ENCODE assay signal across 15 mouse cellular contexts in genomic region chr16:85977102-85977501, GRCm38 (mm10).
DNase-seq lines count a peak whose midpoint lies in the region; ATAC-seq and TF ChIP-seq lines count a peak whose summit lies in the region.
"Had no signal": no experiment of that assay in that cellular context is flagged by ENCODE, and none has a peak within 500 bp of the region (broad histone marks: within the 10 kb centered on the region; RNA-seq: fewer than 3 reads in every experiment).

No protein-coding gene starts in this region.

- ATAC-seq in heart, embryonic 12.5 days (ENCODE audit: insufficient number of reproducible peaks, low FRiP score) = no peak
- no peak for ATAC-seq in liver, postnatal 0 days
- ATAC-seq: intestine, embryonic 15.5 days; lung, postnatal 0 days had no signal

- H3K9ac ChIP-seq in heart, embryonic 12.5 days = no peak overlapping the region
- H3K9ac ChIP-seq in liver, postnatal 0 days (replicated peaks) = no peak overlapping the region
- H3K9ac ChIP-seq: intestine, embryonic 15.5 days; stomach, embryonic 15.5 days had no signal

- no peak for TF ChIP-seq POLR2A in cerebellum, adult 2 months (IDR thresholded peaks at IDR 0.05; ENCODE audit: borderline replicate concordance, insufficient read depth, low read length)

- H3K27ac ChIP-seq in heart, embryonic 12.5 days (ENCODE audit: poor library complexity, severe bottlenecking) = no peak overlapping the region
- no peak overlapping the region for H3K27ac ChIP-seq in liver, postnatal 0 days (ENCODE audit: low read depth)
- no peak overlapping the region for H3K27ac ChIP-seq in cerebellum, adult 2 months (ENCODE audit: insufficient read depth, low read length)
- H3K27ac ChIP-seq: intestine, embryonic 15.5 days; kidney, postnatal 0 days; stomach, embryonic 15.5 days had no signal

- TF ChIP-seq EP300 in liver, postnatal 0 days (IDR thresholded peaks at IDR 0.05; ENCODE audit: low read depth) = no peak

- no peak overlapping the region for H3K4me2 ChIP-seq in heart, embryonic 12.5 days
- no peak overlapping the region for H3K4me2 ChIP-seq in liver, postnatal 0 days (ENCODE audit: low read depth, low read length)
- H3K4me2 ChIP-seq: intestine, embryonic 15.5 days; liver, embryonic 11.5 days; stomach, embryonic 15.5 days had no signal

- no peaks in the 10 kb centered on the region for H3K4me1 ChIP-seq in heart, embryonic 12.5 days (replicated peaks)
- no peaks in the 10 kb centered on the region for H3K4me1 ChIP-seq in liver, postnatal 0 days (ENCODE audit: insufficient read depth)
- H3K4me1 ChIP-seq in cerebellum, adult 2 months (ENCODE audit: control insufficient read depth, insufficient read depth, low read length) = no peaks in the 10 kb centered on the region
- H3K4me1 ChIP-seq: intestine, embryonic 15.5 days; stomach, embryonic 15.5 days had no signal

- DNase-seq in cerebellum, postnatal 10 days = peak; percentile 73 to 74
- no peak for DNase-seq in cerebellum, postnatal 36 days
- DNase-seq in heart, adult 8-10 months (ENCODE audit: low spot score) = peak; percentile 31
- peak; percentile 65 for DNase-seq in retina, postnatal 1 day
- no peak for DNase-seq in retina, embryonic 14.5 days (ENCODE audit: low spot score)
- no peak for DNase-seq in liver, postnatal 0 days
- no peak for DNase-seq in cerebellum, adult 2 months
- DNase-seq: cerebellum, adult 11 months; thymus, postnatal 36 days had no signal

- TF ChIP-seq CTCF in liver, postnatal 0 days (IDR thresholded peaks at IDR 0.05; ENCODE audit: low read depth) = no peak
- no peak for TF ChIP-seq CTCF in cerebellum, adult 2 months (IDR thresholded peaks at IDR 0.05; ENCODE audit: borderline replicate concordance, insufficient read depth, low read depth, low read length)

- no peak overlapping the region for H3K4me3 ChIP-seq in heart, embryonic 12.5 days
- no peak overlapping the region for H3K4me3 ChIP-seq in liver, postnatal 0 days (ENCODE audit: low read depth, low read length)
- no peak overlapping the region for H3K4me3 ChIP-seq in cerebellum, adult 2 months (replicated peaks; ENCODE audit: insufficient read depth, low read depth, low read length)
- H3K4me3 ChIP-seq: intestine, embryonic 15.5 days; stomach, embryonic 15.5 days had no signal

- no peaks in the 10 kb centered on the region for H3K9me3 ChIP-seq in heart, embryonic 12.5 days (replicated peaks)
- no peaks in the 10 kb centered on the region for H3K9me3 ChIP-seq in liver, postnatal 0 days (ENCODE audit: low read length)
- H3K9me3 ChIP-seq: intestine, embryonic 15.5 days; stomach, embryonic 15.5 days had no signal

- no peaks in the 10 kb centered on the region for H3K27me3 ChIP-seq in heart, embryonic 12.5 days (replicated peaks)
- H3K27me3 ChIP-seq in liver, postnatal 0 days (ENCODE audit: insufficient read depth, low read length) = no peaks in the 10 kb centered on the region
- no peaks in the 10 kb centered on the region for H3K27me3 ChIP-seq in cerebellum, adult 2 months (ENCODE audit: control insufficient read depth, insufficient read depth, low read length)
- H3K27me3 ChIP-seq: intestine, embryonic 15.5 days; stomach, embryonic 15.5 days had no signal

- WGBS in heart, embryonic 12.5 days = 72% methylated on average over 2 of the region's 2 CpGs
- 68% methylated on average over 2 of the region's 2 CpGs for WGBS in liver, postnatal 0 days (ENCODE audit: insufficient replicate concordance)
- 10% methylated on average over 2 of the region's 2 CpGs for WGBS in cerebellum, adult 2 months

- H3K36me3 ChIP-seq in heart, embryonic 12.5 days = no peaks in the 10 kb centered on the region
- H3K36me3 ChIP-seq in liver, postnatal 0 days (replicated peaks; ENCODE audit: insufficient read depth, low read length) = no peaks in the 10 kb centered on the region
- H3K36me3 ChIP-seq: intestine, embryonic 15.5 days; stomach, embryonic 15.5 days had no signal

Comparison
In these comparisons a context has a peak if more than half of its experiments do, and no peak if none do; other contexts are left out.
1. DNase-seq: peak in cerebellum, postnatal 10 days (2 of 2), heart, adult 8-10 months (single experiment) and retina, postnatal 1 day (single experiment); none in cerebellum, postnatal 36 days (0 of 2), retina, embryonic 14.5 days (single experiment), liver, postnatal 0 days (single experiment) and cerebellum, adult 2 months (0 of 2).